Mouse (Mus musculus): Measurements from ENCODE around the gene Wdr1. TPM values are rescaled to one million over a fixed set of nuclear protein-coding genes. Genes with fewer than 3 reads are reported as not detected.
A peak's percentile ranks its signal among the peaks of the same experiment; 100 is the strongest.
"Not testable (repeated sequence)": the region's sequence is repeated elsewhere in the genome, so short reads cannot be mapped to it uniquely, and the experiment has no call there.

Wdr1 gene
- polyA plus RNA-seq, 1 experiment from 2014 or later = 81.2 TPM

DNA sequence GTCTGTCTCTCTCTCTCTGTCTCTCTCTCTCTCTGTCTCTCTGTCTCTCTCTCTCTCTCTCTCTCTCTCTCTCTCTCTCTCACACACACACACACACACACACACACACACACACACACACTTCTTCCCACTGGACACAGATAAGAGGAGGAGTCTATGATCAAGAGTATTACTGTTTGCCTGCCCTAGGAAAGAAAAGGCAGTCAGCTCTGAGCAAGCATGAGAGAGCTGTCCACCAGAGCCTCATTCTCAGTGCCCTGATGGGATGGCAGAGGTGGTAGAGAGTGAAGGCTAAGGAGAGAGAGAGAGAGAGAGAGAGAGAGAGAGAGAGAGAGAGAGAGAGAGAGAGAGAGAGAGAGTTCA, 83.5 kb downstream of the Wdr1 start:
- Histone ChIP-seq H3K27ac (replicated peaks) (peak overlapping the region; percentile 81), H3K4me1 (replicated peaks) (peaks cover 51% of the 10 kb centered on the region), H3K36me3 (replicated peaks) (peaks cover 18% of the 10 kb centered on the region), H3K9ac (peak overlapping the region; percentile 64), H3K4me3 (replicated peaks) (peak overlapping the region; percentile 59), H3K4me2 (peak overlapping the region; percentile 85)
- not testable (repeated sequence) for H3K27me3 ChIP-seq; H3K9me3 ChIP-seq (replicated peaks)
- peak; percentile 42 for ATAC-seq (ENCODE audit: insufficient read depth)

GRCm38 (mm10) chr5:38479027-38479426, 84.0 kb downstream of the Wdr1 start:
- H3K4me3 ChIP-seq (replicated peaks) = peak overlapping the region; percentile 59
- peaks cover 51% of the 10 kb centered on the region for H3K4me1 ChIP-seq (replicated peaks)
- peak; percentile 63 for ATAC-seq (ENCODE audit: insufficient read depth)

GRCm38 (mm10) chr5:38477731-38478445, 85.1 kb downstream of the Wdr1 start:
- Histone ChIP-seq H3K9me3 (replicated peaks) (no peaks in the 10 kb centered on the region), H3K9ac (no peak overlapping the region), H3K27ac (replicated peaks) (no peak overlapping the region; the same call in 1 of the 2 replicates), H3K4me3 (replicated peaks) (no peak overlapping the region), H3K27me3 (no peaks in the 10 kb centered on the region), H3K4me1 (replicated peaks) (peaks cover 49% of the 10 kb centered on the region), H3K4me2 (no peak overlapping the region), H3K36me3 (replicated peaks) (peaks cover 18% of the 10 kb centered on the region)
- ATAC-seq (ENCODE audit: insufficient read depth) = no peak
- WGBS (ENCODE audit: insufficient replicate concordance) = 78% methylated on average over 7 of the region's 7 CpGs

More at GRCm38 (mm10) chr5:38479027-38479426, 84.0 kb downstream of the Wdr1 start:
- peaks cover 18% of the 10 kb centered on the region for H3K36me3 ChIP-seq (replicated peaks)
- no peaks in the 10 kb centered on the region for H3K9me3 ChIP-seq (replicated peaks)
- H3K27ac ChIP-seq (replicated peaks) = peak overlapping the region; percentile 81
- 9% methylated on average over 4 of the region's 4 CpGs for WGBS (ENCODE audit: insufficient replicate concordance)
- peak overlapping the region; percentile 85 for H3K4me2 ChIP-seq
- H3K27me3 ChIP-seq = no peaks in the 10 kb centered on the region
- peak overlapping the region; percentile 64; the same call in 1 of the 2 replicates for H3K9ac ChIP-seq

DNA sequence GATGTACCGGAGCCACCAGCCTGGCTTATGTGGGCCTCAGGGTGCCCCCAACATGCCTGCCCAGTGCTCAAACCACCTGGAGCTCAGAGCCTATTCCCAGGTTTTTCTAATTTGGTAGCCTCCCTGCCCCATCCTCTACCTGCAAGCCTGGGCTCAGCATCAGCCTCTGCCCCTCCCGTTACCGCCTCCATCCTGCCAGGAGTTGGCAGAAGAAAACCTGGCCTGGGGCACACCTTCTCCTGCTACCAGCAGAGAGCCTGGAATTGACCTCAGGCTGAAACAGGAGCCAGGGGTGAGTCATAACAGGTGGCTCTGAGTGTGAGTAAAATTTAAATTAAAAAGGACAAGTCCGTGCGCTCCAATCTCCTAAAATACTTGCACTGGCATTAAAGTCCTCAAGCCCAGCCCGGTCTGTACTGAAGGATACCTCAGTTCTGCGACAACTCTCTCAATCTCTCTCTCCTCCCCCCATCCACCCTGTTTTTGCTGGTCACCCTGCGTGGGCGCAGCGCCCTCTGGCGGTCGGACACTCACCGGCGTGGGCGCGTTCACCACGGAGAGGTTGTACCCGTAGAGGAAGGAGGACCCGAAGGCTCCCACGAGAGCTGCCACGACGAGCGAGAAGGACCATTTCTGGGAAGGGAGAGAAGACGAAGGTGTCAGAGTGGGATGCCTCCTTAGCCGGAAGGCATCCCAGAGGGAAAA, 86.0 kb downstream of the Wdr1 start:
- Histone ChIP-seq H3K36me3 (replicated peaks) (peaks cover 18% of the 10 kb centered on the region), H3K9me3 (replicated peaks) (no peaks in the 10 kb centered on the region), H3K9ac (no peak overlapping the region), H3K27me3 (no peaks in the 10 kb centered on the region), H3K4me2 (no peak overlapping the region), H3K27ac (replicated peaks) (no peak overlapping the region), H3K4me1 (replicated peaks) (peaks cover 42% of the 10 kb centered on the region), H3K4me3 (replicated peaks) (no peak overlapping the region)
- 84% methylated on average over 25 of the region's 25 CpGs for WGBS (ENCODE audit: insufficient replicate concordance)
- ATAC-seq (ENCODE audit: insufficient read depth) = no peak

Other genes starting within 250 kb of the Wdr1 start
- gene Drd5, start 243.9 kb downstream of the Wdr1 start, polyA plus RNA-seq (2015; fragmentation: Nextera tagmentation; extraction: Ambion mirVana) = not detected in 2 replicates
- gene Slc2a9, start 60.1 kb downstream of the Wdr1 start, polyA plus RNA-seq (2015; fragmentation: Nextera tagmentation; extraction: Ambion mirVana) = 2.3 and 2.6 TPM in 2 replicates
- gene Zfp518b, start 121.6 kb upstream of the Wdr1 start, polyA plus RNA-seq (2015; fragmentation: Nextera tagmentation; extraction: Ambion mirVana) = 1.5 and 2.4 TPM in 2 replicates

Measured in liver, embryonic 15.5 days (tissue).